Mouse (Mus musculus) forebrain, embryonic 10.5 days (tissue): ENCODE data around the gene Gm20696. TPM values are rescaled to one million over a fixed set of nuclear protein-coding genes. Genes with fewer than 3 reads are reported as not detected.

Source experiments
- DNase-seq: peaks from one replicate; pipeline ENCODE4 v3.0.0-alpha.2; 2017; ENCODE audit warnings: low spot score; ENCODE audit errors: extremely low spot score
- H3K27ac ChIP-seq: fragments of 300-500 bp; sonication (generic); 2 replicates; pipeline ENCODE4 v1.5.1; 2016; ENCODE audit warnings: mild to moderate bottlenecking
- H3K27me3 ChIP-seq: fragments of 300-500 bp; sonication (generic); 2 replicates; pipeline ENCODE4 v1.6.1; 2016; ENCODE audit warnings: mild to moderate bottlenecking; ENCODE audit not compliant: poor library complexity, severe bottlenecking
- H3K36me3 ChIP-seq: fragments of 300-500 bp; sonication (generic); replicated peaks from 2 replicates; pipeline ENCODE4 v1.6.1; 2016; ENCODE audit warnings: mild to moderate bottlenecking, moderate library complexity
- H3K4me1 ChIP-seq: fragments of 300-500 bp; sonication (generic); 2 replicates; pipeline ENCODE4 v1.6.1; 2016
- H3K4me3 ChIP-seq: fragments of 300-500 bp; sonication (generic); 2 replicates; pipeline ENCODE4 v1.5.1; 2016; ENCODE audit warnings: mild to moderate bottlenecking, moderate library complexity
- H3K9me3 ChIP-seq: fragments of 300-500 bp; sonication (generic); 2 replicates; pipeline ENCODE4 v1.6.1; 2016; ENCODE audit warnings: mild to moderate bottlenecking, moderate library complexity
- WGBS: fragments of 180-500 bp; shearing (Covaris S2); methylation state at CpG from one replicate; pipeline ENCODE4 v1.1.7; 2016; 5-methylcytosine and 5-hydroxymethylcytosine counted together
- polyA plus RNA-seq: library from polyadenylated mRNA; unstranded; fragments of >200 nt; fragmentation: Nextera tagmentation; extraction: Ambion mirVana; gene quantifications from 2 replicates; pipeline ENCODE4 v1.2.1, GENCODE M21; 2016

The Gm20696 gene
- polyA plus RNA-seq, 1 experiment from 2014 or later, result 3.6 TPM

GRCm38 (mm10) chr6:99475040-99475439 is 191.6 kb downstream of the Gm20696 start:
- peaks cover 21% of the 10 kb centered on the region for H3K4me1 ChIP-seq
- no peak overlapping the region for H3K27ac ChIP-seq
- DNase-seq, result no peak
- 89% methylated on average over 9 of the region's 9 CpGs for WGBS
- no peaks in the 10 kb centered on the region for H3K9me3 ChIP-seq
- no peak overlapping the region for H3K4me3 ChIP-seq
- no peaks in the 10 kb centered on the region for H3K27me3 ChIP-seq
- peaks cover 7% of the 10 kb centered on the region; the same call in 1 of the 2 replicates for H3K36me3 ChIP-seq

GRCm38 (mm10) chr6:99470906-99471305 is 195.7 kb downstream of the Gm20696 start:
- H3K27ac ChIP-seq, result peak overlapping the region; percentile 62; the same call in 1 of the 2 replicates

GRCm38 (mm10) chr6:99469134-99469834 is 197.3 kb downstream of the Gm20696 start:
- Histone ChIP-seq H3K36me3 (peaks cover 19% of the 10 kb centered on the region), H3K9me3 (no peaks in the 10 kb centered on the region), H3K4me1 (peaks cover 56% of the 10 kb centered on the region), H3K27me3 (no peaks in the 10 kb centered on the region), H3K4me3 (no peak overlapping the region), H3K27ac (no peak overlapping the region)
- no peak for DNase-seq
- WGBS, result 91% methylated on average over 12 of the region's 12 CpGs

More at GRCm38 (mm10) chr6:99470906-99471305, 195.7 kb downstream of the Gm20696 start:
- H3K4me1 ChIP-seq, result peaks cover 53% of the 10 kb centered on the region
- H3K9me3 ChIP-seq, result no peaks in the 10 kb centered on the region
- no peak for DNase-seq
- no peak overlapping the region for H3K4me3 ChIP-seq
- 88% methylated on average over 5 of the region's 5 CpGs for WGBS
- H3K27me3 ChIP-seq, result no peaks in the 10 kb centered on the region
- peaks cover 8% of the 10 kb centered on the region for H3K36me3 ChIP-seq

- 69% methylated on average over 3 of the region's 3 CpGs for WGBS
- DNase-seq, result no peak
- no peaks in the 10 kb centered on the region for H3K9me3 ChIP-seq
- H3K4me1 ChIP-seq, result peaks cover 62% of the 10 kb centered on the region
- H3K36me3 ChIP-seq, result peaks cover 12% of the 10 kb centered on the region
- no peak overlapping the region for H3K4me3 ChIP-seq
- no peak overlapping the region for H3K27ac ChIP-seq
- no peaks in the 10 kb centered on the region for H3K27me3 ChIP-seq
Observed at GRCm38 (mm10) chr6:99467831-99468230, 198.8 kb downstream of the Gm20696 start.

GRCm38 (mm10) chr6:99467109-99467508 is 199.5 kb downstream of the Gm20696 start:
- Histone ChIP-seq H3K27me3 (no peaks in the 10 kb centered on the region), H3K9me3 (no peaks in the 10 kb centered on the region), H3K4me3 (no peak overlapping the region), H3K4me1 (peaks cover 67% of the 10 kb centered on the region), H3K27ac (no peak overlapping the region), H3K36me3 (peaks cover 12% of the 10 kb centered on the region; the same call in 1 of the 2 replicates)
- DNase-seq, result no peak
- WGBS, result 30% methylated on average over 8 of the region's 8 CpGs

GRCm38 (mm10) chr6:99466354-99466753 is 200.2 kb downstream of the Gm20696 start:
- H3K36me3 ChIP-seq, result peaks cover 12% of the 10 kb centered on the region; the same call in 1 of the 2 replicates
- H3K9me3 ChIP-seq, result no peaks in the 10 kb centered on the region
- no peaks in the 10 kb centered on the region for H3K27me3 ChIP-seq
- 91% methylated on average over 8 of the region's 8 CpGs for WGBS
- H3K4me3 ChIP-seq, result no peak overlapping the region
- H3K27ac ChIP-seq, result no peak overlapping the region
- DNase-seq, result no peak
- peaks cover 65% of the 10 kb centered on the region for H3K4me1 ChIP-seq

- Histone ChIP-seq H3K36me3 (peaks cover 16% of the 10 kb centered on the region), H3K4me1 (peaks cover 46% of the 10 kb centered on the region), H3K27me3 (no peaks in the 10 kb centered on the region), H3K27ac (no peak overlapping the region), H3K9me3 (no peaks in the 10 kb centered on the region), H3K4me3 (no peak overlapping the region)
- no peak for DNase-seq
- WGBS, result over 99% methylated on average over 4 of the region's 4 CpGs
Observed at GRCm38 (mm10) chr6:99464449-99464848, 202.1 kb downstream of the Gm20696 start.

GRCm38 (mm10) chr6:99463906-99464305 is 202.7 kb downstream of the Gm20696 start:
- H3K27me3 ChIP-seq, result no peaks in the 10 kb centered on the region
- no peak overlapping the region for H3K27ac ChIP-seq
- peaks cover 45% of the 10 kb centered on the region for H3K4me1 ChIP-seq
- 91% methylated on average over 7 of the region's 7 CpGs for WGBS
- no peaks in the 10 kb centered on the region for H3K9me3 ChIP-seq
- H3K36me3 ChIP-seq, result peaks cover 16% of the 10 kb centered on the region
- no peak for DNase-seq
- no peak overlapping the region for H3K4me3 ChIP-seq

- no peaks in the 10 kb centered on the region for H3K27me3 ChIP-seq
- no peak overlapping the region for H3K4me3 ChIP-seq
- peaks cover 11% of the 10 kb centered on the region for H3K4me1 ChIP-seq
- WGBS, result 87% methylated on average over 4 of the region's 4 CpGs
- no peak for DNase-seq
- no peaks in the 10 kb centered on the region for H3K9me3 ChIP-seq
- H3K36me3 ChIP-seq, result peaks cover 24% of the 10 kb centered on the region
- no peak overlapping the region for H3K27ac ChIP-seq
Observed at GRCm38 (mm10) chr6:99458775-99459174, 207.8 kb downstream of the Gm20696 start.

GRCm38 (mm10) chr6:99453763-99454520 is 212.7 kb downstream of the Gm20696 start:
- Histone ChIP-seq H3K27me3 (no peaks in the 10 kb centered on the region), H3K36me3 (peaks cover 24% of the 10 kb centered on the region), H3K27ac (no peak overlapping the region), H3K9me3 (no peaks in the 10 kb centered on the region), H3K4me1 (peaks cover 37% of the 10 kb centered on the region), H3K4me3 (no peak overlapping the region)
- 90% methylated on average over 7 of the region's 7 CpGs for WGBS
- DNase-seq, result no peak

- WGBS, result 68% methylated on average over 2 of the region's 2 CpGs
Observed at GRCm38 (mm10) chr6:99452638-99453185, 213.9 kb downstream of the Gm20696 start.

GRCm38 (mm10) chr6:99451479-99451878 is 215.1 kb downstream of the Gm20696 start:
- Histone ChIP-seq H3K27me3 (no peaks in the 10 kb centered on the region), H3K27ac (0 out of 2 replicates have a peak overlapping the region, but pooled peaks have one; percentile 30), H3K36me3 (peaks cover 35% of the 10 kb centered on the region), H3K4me3 (no peak overlapping the region), H3K4me1 (peaks cover 37% of the 10 kb centered on the region), H3K9me3 (no peaks in the 10 kb centered on the region)
- DNase-seq, result no peak
- 64% methylated on average over 11 of the region's 11 CpGs for WGBS

More at GRCm38 (mm10) chr6:99452638-99453185, 213.9 kb downstream of the Gm20696 start:
- Histone ChIP-seq H3K36me3 (peaks cover 29% of the 10 kb centered on the region), H3K27ac (no peak overlapping the region), H3K4me3 (no peak overlapping the region), H3K9me3 (no peaks in the 10 kb centered on the region), H3K27me3 (no peaks in the 10 kb centered on the region), H3K4me1 (peaks cover 37% of the 10 kb centered on the region)
- no peak for DNase-seq

- 87% methylated on average over 4 of the region's 4 CpGs for WGBS
- no peak for DNase-seq
Observed at GRCm38 (mm10) chr6:99447447-99447846, 219.2 kb downstream of the Gm20696 start.

More at GRCm38 (mm10) chr6:99447447-99447846, 219.2 kb downstream of the Gm20696 start:
- H3K36me3 ChIP-seq, result peaks cover 14% of the 10 kb centered on the region
- peaks cover 25% of the 10 kb centered on the region for H3K4me1 ChIP-seq
- no peak overlapping the region for H3K27ac ChIP-seq
- H3K9me3 ChIP-seq, result no peaks in the 10 kb centered on the region
- H3K4me3 ChIP-seq, result no peak overlapping the region
- no peaks in the 10 kb centered on the region for H3K27me3 ChIP-seq
